Mouse (Mus musculus) bone marrow, adult 2 months (tissue): ENCODE data around the gene H2-Eb2. TPM values are rescaled to one million over a fixed set of nuclear protein-coding genes. Genes with fewer than 3 reads are reported as not detected.
A peak's percentile ranks its signal among the peaks of the same experiment; 100 is the strongest.

Source experiments
- H3K27ac ChIP-seq: fragments of 200-500 bp; 2 replicates; pipeline ENCODE4 v1.5.1; 2012; ENCODE audit warnings: low read depth, mild to moderate bottlenecking, control low read depth, inconsistent platforms, low read length; ENCODE audit not compliant: control insufficient read depth, poor library complexity, insufficient read depth
- H3K4me1 ChIP-seq: fragments of 200-500 bp; 2 replicates; pipeline ENCODE4 v1.6.1; 2011; ENCODE audit warnings: low read length; ENCODE audit not compliant: control insufficient read depth, insufficient read depth
- H3K4me3 ChIP-seq: fragments of 200-500 bp; replicated peaks from 2 replicates; pipeline ENCODE3; 2011; ENCODE audit warnings: mild to moderate bottlenecking, low read depth, low read length, control low read depth; ENCODE audit not compliant: control insufficient read depth
- CTCF ChIP-seq: fragments of 200-500 bp; IDR thresholded peaks from 2 replicates; pipeline ENCODE4 v1.5.1; 2011; ENCODE audit warnings: low read length, control low read depth; ENCODE audit not compliant: control insufficient read depth, insufficient read depth
- POLR2A ChIP-seq: fragments of 200-500 bp; IDR thresholded peaks from 2 replicates; pipeline ENCODE4 v1.6.1; 2011; ENCODE audit warnings: low read depth, mild to moderate bottlenecking, control low read depth, low read length, borderline replicate concordance; ENCODE audit not compliant: control insufficient read depth
- WGBS: fragments of 180-500 bp; shearing (Covaris S2); methylation state at CpG from one replicate; pipeline ENCODE4 v1.1.7; 2018; 5-methylcytosine and 5-hydroxymethylcytosine counted together
- polyA plus RNA-seq: library from polyadenylated mRNA; stranded (reverse); fragments of >200 nt; gene quantifications from 2 replicates; pipeline ENCODE4 v1.2.4, GENCODE M21; 2011; ENCODE audit warnings: low replicate concordance; ENCODE audit not compliant: missing spikeins, insufficient read depth, insufficient read length

The H2-Eb2 gene
- polyA plus RNA-seq, 1 experiment: 0.60 TPM

DNA sequence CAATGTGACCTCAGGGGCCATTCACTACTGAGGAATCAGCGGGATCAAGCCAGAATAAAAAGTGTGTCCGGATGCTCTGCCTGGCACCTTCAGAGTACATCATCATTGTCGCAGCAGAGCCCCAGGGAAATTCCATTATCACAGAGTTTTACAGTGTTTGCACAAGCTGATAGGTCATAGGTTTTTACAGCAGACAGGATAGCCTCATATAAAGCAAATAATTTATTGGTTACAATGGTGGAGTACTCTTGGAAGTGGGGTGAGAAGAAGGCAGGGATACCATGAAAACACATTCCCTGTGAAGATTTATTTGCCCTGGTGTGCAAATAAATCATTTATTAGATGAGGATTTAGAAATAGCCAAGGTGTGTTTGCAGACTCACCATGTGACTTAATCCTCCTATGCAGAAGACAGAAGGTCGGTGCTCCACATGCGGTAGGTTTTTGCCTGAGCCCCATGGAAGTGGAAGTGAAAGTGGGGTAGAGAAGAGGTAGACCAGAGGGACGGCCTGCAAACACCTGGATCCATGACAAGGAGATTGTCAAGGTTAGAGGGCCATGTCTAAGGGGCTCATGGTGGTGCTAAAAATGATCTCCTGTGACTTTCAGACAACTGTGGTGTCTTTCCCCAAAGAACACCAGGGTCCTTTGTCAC, 47.7 kb downstream of the H2-Eb2 start:
- Histone ChIP-seq H3K27ac (no peak overlapping the region), H3K4me1 (peaks cover 3% of the 10 kb centered on the region), H3K4me3 (no peak overlapping the region)
- 74% methylated on average over 6 of the region's 6 CpGs for WGBS
- TF ChIP-seq CTCF: no peak

GRCm38 (mm10) chr17:34376847-34377246, 51.4 kb downstream of the H2-Eb2 start, which contains the start of gene Btnl1:
TSS of gene Btnl1 (plus strand) at chr17:34377132.
- 66% methylated on average over 2 of the region's 2 CpGs for WGBS
- Histone ChIP-seq H3K27ac (no peak within 1 kb of the TSS), H3K4me1 (peaks cover 3% of the 10 kb centered on the region), H3K4me3 (no peak within 1 kb of the TSS)
- TF ChIP-seq POLR2A: no peak
- no peak for TF ChIP-seq CTCF

DNA sequence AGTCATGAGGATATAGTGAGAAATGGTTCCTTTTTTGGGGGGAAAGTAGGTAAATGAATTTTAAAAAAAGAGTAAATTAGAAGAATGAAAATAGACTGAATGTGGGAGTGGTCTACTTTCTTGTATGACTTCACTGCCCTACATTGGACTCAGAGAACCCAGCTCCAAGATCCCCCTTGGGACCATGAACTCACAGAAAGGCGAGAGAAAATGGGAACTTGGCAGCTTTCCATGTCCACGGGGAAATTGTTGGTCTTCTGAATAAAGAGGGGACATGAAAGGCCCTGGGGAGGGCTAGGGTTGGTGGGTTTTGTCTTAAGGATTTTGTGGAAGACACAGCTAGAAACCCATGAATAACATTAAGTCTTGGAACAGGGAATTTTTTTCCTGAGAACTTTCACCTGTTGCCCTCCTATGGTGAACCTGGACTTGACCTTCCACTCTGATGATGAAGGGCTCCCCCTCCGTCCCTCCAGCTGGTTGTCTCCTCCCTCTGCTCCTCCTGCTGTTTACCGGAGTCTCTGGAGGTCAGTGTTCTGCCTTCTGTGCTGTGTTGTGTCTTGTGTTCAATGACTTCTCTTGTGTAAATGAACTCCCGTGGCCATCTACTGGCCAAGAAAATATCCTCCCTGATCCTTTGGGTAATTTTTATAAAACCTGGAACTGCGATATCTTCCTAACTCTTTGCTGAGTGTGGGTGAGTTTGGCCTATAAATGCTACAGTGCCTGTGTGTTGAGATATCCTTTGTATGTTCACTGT, 52.2 kb downstream of the H2-Eb2 start:
- Histone ChIP-seq H3K4me1 (peaks cover 3% of the 10 kb centered on the region), H3K27ac (no peak overlapping the region), H3K4me3 (no peak overlapping the region)
- 18% methylated on average over 6 of the region's 6 CpGs for WGBS
- TF ChIP-seq CTCF (no peak), POLR2A (no peak)

GRCm38 (mm10) chr17:34378716-34379115, 53.3 kb downstream of the H2-Eb2 start:
- no peak overlapping the region for H3K4me3 ChIP-seq
- 51% methylated on average over 2 of the region's 2 CpGs for WGBS
- no peak overlapping the region for H3K27ac ChIP-seq
- peaks cover 3% of the 10 kb centered on the region for H3K4me1 ChIP-seq
- TF ChIP-seq CTCF (no peak), POLR2A (no peak)

DNA sequence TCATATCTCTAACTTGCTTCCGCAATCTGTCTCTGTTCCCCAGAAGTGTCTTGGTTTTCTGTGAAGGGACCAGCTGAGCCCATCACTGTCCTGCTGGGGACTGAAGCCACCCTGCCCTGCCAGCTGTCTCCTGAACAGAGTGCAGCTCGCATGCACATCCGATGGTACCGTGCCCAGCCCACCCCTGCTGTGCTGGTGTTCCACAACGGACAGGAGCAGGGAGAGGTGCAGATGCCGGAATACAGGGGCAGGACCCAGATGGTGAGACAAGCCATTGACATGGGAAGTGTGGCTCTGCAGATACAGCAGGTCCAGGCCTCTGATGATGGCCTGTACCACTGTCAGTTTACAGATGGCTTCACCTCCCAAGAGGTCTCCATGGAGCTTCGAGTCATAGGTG, 54.0 kb downstream of the H2-Eb2 start:
- no peak overlapping the region for H3K27ac ChIP-seq
- H3K4me1 ChIP-seq: peaks cover 3% of the 10 kb centered on the region
- TF ChIP-seq CTCF (no peak), POLR2A (no peak)
- 84% methylated on average over 7 of the region's 7 CpGs for WGBS
- no peak overlapping the region for H3K4me3 ChIP-seq

GRCm38 (mm10) chr17:34381876-34382275, 56.4 kb downstream of the H2-Eb2 start:
- Histone ChIP-seq H3K4me1 (peaks cover 3% of the 10 kb centered on the region), H3K27ac (no peak overlapping the region), H3K4me3 (no peak overlapping the region)
- 79% methylated on average over 11 of the region's 11 CpGs for WGBS
- TF ChIP-seq CTCF (no peak), POLR2A (no peak)

- Histone ChIP-seq H3K27ac (no peak overlapping the region), H3K4me1 (no peaks in the 10 kb centered on the region; the same call in 1 of the 2 replicates), H3K4me3 (no peak overlapping the region)
- TF ChIP-seq CTCF (peak; percentile 64), POLR2A (no peak)
- WGBS: 68% methylated on average over 7 of the region's 7 CpGs
These were observed 57.7 kb downstream of the H2-Eb2 start for GRCm38 (mm10) chr17:34383212-34383611.

- WGBS: 68% methylated on average over 3 of the region's 3 CpGs
- no peak overlapping the region for H3K4me3 ChIP-seq
- TF ChIP-seq CTCF: no peak
- TF ChIP-seq POLR2A: no peak
- H3K4me1 ChIP-seq: no peaks in the 10 kb centered on the region; the same call in 1 of the 2 replicates
- no peak overlapping the region for H3K27ac ChIP-seq
These were observed 59.2 kb downstream of the H2-Eb2 start for GRCm38 (mm10) chr17:34384699-34385098.
